Comparison of ENCODE assay signal across 27 mouse cellular contexts in genomic region chr19:16701790-16702189, GRCm38 (mm10).
A peak's percentile ranks its signal among the peaks of the same experiment; 100 is the strongest.
DNase-seq lines count a peak whose midpoint lies in the region; ATAC-seq and TF ChIP-seq lines count a peak whose summit lies in the region.
"Had no signal": no experiment of that assay in that cellular context is flagged by ENCODE, and none has a peak within 500 bp of the region (broad histone marks: within the 10 kb centered on the region; RNA-seq: fewer than 3 reads in every experiment).

No protein-coding gene starts in this region.

- H3K4me3 ChIP-seq in MEL (ENCODE audit: control insufficient read depth in 1 of 2, insufficient read depth in 1 of 2, low read depth in 2 of 2, low read length in 2 of 2), result no peak overlapping the region
- no peak overlapping the region for H3K4me3 ChIP-seq in bone marrow macrophage, adult 2 months (ENCODE audit: insufficient read depth, low read length)
- no peak overlapping the region for H3K4me3 ChIP-seq in heart, embryonic 10.5 days
- H3K4me3 ChIP-seq: embryonic facial prominence, embryonic 13.5 days; embryonic facial prominence, embryonic 15.5 days; erythroblast, embryonic 14.5 days; forebrain, embryonic 10.5 days; forebrain, embryonic 12.5 days had no signal

- H3K27ac ChIP-seq in MEL (ENCODE audit: control insufficient read depth, low read depth, low read length), result no peak overlapping the region
- peak overlapping the region; percentile 46 for H3K27ac ChIP-seq in bone marrow macrophage, adult 2 months (ENCODE audit: insufficient read depth, low read depth, low read length)
- H3K27ac ChIP-seq in heart, embryonic 10.5 days, result no peak overlapping the region
- H3K27ac ChIP-seq: embryonic facial prominence, embryonic 13.5 days; embryonic facial prominence, embryonic 15.5 days; forebrain, embryonic 10.5 days; forebrain, embryonic 12.5 days had no signal

- H3K36me3 ChIP-seq in MEL (ENCODE audit: control insufficient read depth in 1 of 2, insufficient read depth in 2 of 2, low read length in 2 of 2), result peaks cover 2 to 19% of the 10 kb centered on the region in 2 experiments
- 0 out of 2 replicates have a peak, but pooled peaks cover 1% of the 10 kb centered on the region for H3K36me3 ChIP-seq in splenic B cell, adult 2 months (ENCODE audit: control insufficient read depth, insufficient read depth, low read length, poor library complexity, severe bottlenecking)
- H3K36me3 ChIP-seq in heart, embryonic 10.5 days, result no peaks in the 10 kb centered on the region
- H3K36me3 ChIP-seq: embryonic facial prominence, embryonic 13.5 days; embryonic facial prominence, embryonic 15.5 days; forebrain, embryonic 10.5 days; forebrain, embryonic 12.5 days had no signal

- no peak overlapping the region for H3K9ac ChIP-seq in MEL (ENCODE audit: control insufficient read depth, low read depth, low read length, poor library complexity, severe bottlenecking)
- H3K9ac ChIP-seq: embryonic facial prominence, embryonic 13.5 days; embryonic facial prominence, embryonic 15.5 days; forebrain, embryonic 12.5 days; forebrain, postnatal 0 days had no signal

- no peak for TF ChIP-seq CTCF in MEL (IDR thresholded peaks at IDR 0.05 in 2 of 3, conservative IDR thresholded peaks at IDR 0.05 in 1 of 3; ENCODE audit: control insufficient read depth in 1 of 3, insufficient read depth in 1 of 3, low read depth in 2 of 3, low read length in 3 of 3, poor library complexity in 1 of 3, severe bottlenecking in 1 of 3)
- TF ChIP-seq CTCF in bone marrow macrophage, adult 2 months (IDR thresholded peaks at IDR 0.05; ENCODE audit: low read depth, low read length), result no peak

- TF ChIP-seq EP300 in MEL (IDR thresholded peaks at IDR 0.05; ENCODE audit: low read depth in 1 of 2, low read length in 2 of 2), result no peak

- no peak for ATAC-seq in megakaryocyte-erythroid progenitor cell, adult 5-6 weeks (replicated peaks; ENCODE audit: low FRiP score, low TSS enrichment, poor library complexity, severe bottlenecking)
- ATAC-seq: activated CD4-positive, CD25-positive, alpha-beta regulatory T cell, adult 4 months; forebrain, embryonic 14.5 days; forebrain, postnatal 0 days; Patski had no signal

- no peaks in the 10 kb centered on the region for H3K9me3 ChIP-seq in MEL (replicated peaks; ENCODE audit: insufficient read depth, low read length)
- no peaks in the 10 kb centered on the region for H3K9me3 ChIP-seq in heart, embryonic 10.5 days
- H3K9me3 ChIP-seq: embryonic facial prominence, embryonic 13.5 days; embryonic facial prominence, embryonic 15.5 days; forebrain, embryonic 10.5 days; forebrain, embryonic 12.5 days; G1E had no signal

- no peaks in the 10 kb centered on the region for H3K27me3 ChIP-seq in MEL (ENCODE audit: control insufficient read depth in 1 of 2, insufficient read depth in 2 of 2, low read length in 2 of 2)
- H3K27me3 ChIP-seq in splenic B cell, adult 2 months (ENCODE audit: control insufficient read depth, insufficient read depth, low read length, poor library complexity, severe bottlenecking), result no peaks in the 10 kb centered on the region
- no peaks in the 10 kb centered on the region for H3K27me3 ChIP-seq in heart, embryonic 10.5 days (ENCODE audit: insufficient read depth, poor library complexity, severe bottlenecking)
- H3K27me3 ChIP-seq: embryonic facial prominence, embryonic 13.5 days; embryonic facial prominence, embryonic 15.5 days; forebrain, embryonic 12.5 days; Patski had no signal

- 89% methylated on average over 1 of the region's 1 CpGs for WGBS in heart, embryonic 10.5 days

- no peaks in the 10 kb centered on the region for H3K79me2 ChIP-seq in MEL (ENCODE audit: control insufficient read depth, insufficient read depth, low read length, poor library complexity)

- no peak for TF ChIP-seq RAD21 in MEL (IDR thresholded peaks at IDR 0.05; ENCODE audit: low read depth, low read length)

- peak; percentile 29 for DNase-seq in A20 (ENCODE audit: low read depth, low spot score)
- DNase-seq in MEL (ENCODE audit: low read depth, low spot score), result peak; percentile 29
- peak; percentile 11 for DNase-seq in splenic B cell, adult 2 months (ENCODE audit: low read depth, low spot score)
- no peak for DNase-seq in heart, embryonic 10.5 days (ENCODE audit: low spot score)
- no peak for DNase-seq in right cerebral cortex, postnatal 14 days
- DNase-seq: adrenal gland, adult 8-10 months; adrenal gland, postnatal 14 days; adrenal gland, postnatal 36 days; cerebellum, adult 11 months; cerebellum, adult 18-20 months; cerebellum, adult 8-10 months; cerebellum, adult 9-11 months; cerebellum, postnatal 14 days; cerebellum, postnatal 36 days; embryo, embryonic 11 days; forebrain, postnatal 0 days had no signal

- TF ChIP-seq POLR2A in MEL (IDR thresholded peaks at IDR 0.05; ENCODE audit: control insufficient read depth in 1 of 2, insufficient read depth in 1 of 2, low read depth in 1 of 2, low read length in 2 of 2, poor library complexity in 1 of 2), result no peak
- TF ChIP-seq POLR2A in bone marrow macrophage, adult 2 months (IDR thresholded peaks at IDR 0.05; ENCODE audit: borderline replicate concordance, low read depth, low read length), result no peak

- H3K4me1 ChIP-seq in MEL (ENCODE audit: control insufficient read depth in 1 of 2, insufficient read depth in 2 of 2, low read length in 2 of 2), result peaks cover 0 to 2% of the 10 kb centered on the region in 2 experiments; a peak in 1 of 4 replicates
- H3K4me1 ChIP-seq in bone marrow macrophage, adult 2 months (ENCODE audit: control insufficient read depth, insufficient read depth, low read length), result peaks cover 10% of the 10 kb centered on the region
- H3K4me1 ChIP-seq in heart, embryonic 10.5 days, result no peaks in the 10 kb centered on the region
- H3K4me1 ChIP-seq: embryonic facial prominence, embryonic 13.5 days; embryonic facial prominence, embryonic 15.5 days; forebrain, embryonic 10.5 days; forebrain, embryonic 12.5 days had no signal

TF ChIP-seq in MEL, 35 proteins besides CTCF, POLR2A, EP300 and RAD21:
- TF ChIP-seq GABPA (IDR thresholded peaks at IDR 0.05; ENCODE audit: low read depth, low read length) (no peak), ETS1 (IDR thresholded peaks at IDR 0.05; ENCODE audit: low read depth, low read length) (no peak)

Comparison
In these comparisons a context has a peak if more than half of its experiments do, and no peak if none do; other contexts are left out.
1. DNase-seq: peak in A20 (single experiment), MEL (single experiment) and splenic B cell, adult 2 months (single experiment); none in heart, embryonic 10.5 days (single experiment) and right cerebral cortex, postnatal 14 days (single experiment).